Mouse (Mus musculus) MEL (cell line): ENCODE results near the gene Cblb. TPM values are rescaled to one million over a fixed set of nuclear protein-coding genes. Genes with fewer than 3 reads are reported as not detected.

Source experiments
- DNase-seq: peaks from one replicate; pipeline ENCODE4 v3.0.0; 2011; ENCODE audit warnings: low read depth, low spot score
- H3K27ac ChIP-seq: 2 replicates; pipeline ENCODE4 v1.5.1; 2012; ENCODE audit warnings: low read depth, mild to moderate bottlenecking, control low read depth, low read length, moderate library complexity; ENCODE audit not compliant: control insufficient read depth
- H3K27me3 ChIP-seq, 2 experiments: fragments of 150-350 bp in 1 of 2; sonication (generic) in 1 of 2; 2 replicates each; pipeline ENCODE4 v1.6.1; 2012; ENCODE audit warnings: low read length in 2 of 2, mild to moderate bottlenecking in 2 of 2, improper control_type of control experiment in 1 of 2, moderate library complexity in 1 of 2; ENCODE audit not compliant: insufficient read depth in 2 of 2, control insufficient read depth in 1 of 2
- H3K36me3 ChIP-seq, 2 experiments: 2 replicates each; pipeline ENCODE4 v1.6.1; 2012 to 2014; ENCODE audit warnings: low read length in 2 of 2, improper control_type of control experiment in 1 of 2, inconsistent platforms in 1 of 2, mild to moderate bottlenecking in 1 of 2; ENCODE audit not compliant: insufficient read depth in 2 of 2, control insufficient read depth in 1 of 2
- H3K4me1 ChIP-seq, 2 experiments: fragments of 150-350 bp in 1 of 2; sonication (generic) in 1 of 2; 2 replicates each; pipeline ENCODE4 v1.6.1; 2012; ENCODE audit warnings: low read length in 2 of 2, improper control_type of control experiment in 1 of 2, mild to moderate bottlenecking in 1 of 2; ENCODE audit not compliant: insufficient read depth in 2 of 2, control insufficient read depth in 1 of 2
- H3K4me3 ChIP-seq, 2 experiments: fragments of 150-350 bp in 1 of 2; sonication (generic) in 1 of 2; 2 replicates each; pipeline ENCODE4 v1.5.1; 2012; ENCODE audit warnings: low read depth in 2 of 2, low read length in 2 of 2, mild to moderate bottlenecking in 2 of 2, moderate library complexity in 2 of 2, control low read depth in 1 of 2, improper control_type of control experiment in 1 of 2; ENCODE audit not compliant: control insufficient read depth in 1 of 2, insufficient read depth in 1 of 2
- H3K79me2 ChIP-seq: 2 replicates; pipeline ENCODE4 v1.6.1; 2012; ENCODE audit warnings: mild to moderate bottlenecking, low read length, moderate library complexity; ENCODE audit not compliant: control insufficient read depth, poor library complexity, insufficient read depth
- H3K9ac ChIP-seq: 2 replicates; pipeline ENCODE4 v1.6.1; 2012; ENCODE audit warnings: low read depth, mild to moderate bottlenecking, control low read depth, low read length, moderate library complexity; ENCODE audit not compliant: control insufficient read depth, poor library complexity, severe bottlenecking
- H3K9me3 ChIP-seq: fragments of 150-350 bp; sonication (generic); replicated peaks from 2 replicates; pipeline ENCODE4 v1.6.1; 2012; ENCODE audit warnings: mild to moderate bottlenecking, low read length, improper control_type of control experiment, moderate library complexity; ENCODE audit not compliant: insufficient read depth
- CHD1 ChIP-seq: IDR thresholded peaks from 2 replicates; pipeline ENCODE4 v1.6.1; 2012; ENCODE audit warnings: low read depth, mild to moderate bottlenecking, inconsistent platforms, low read length, improper control_type of control experiment
- CHD2 ChIP-seq: IDR thresholded peaks from 2 replicates; pipeline ENCODE4 v1.6.1; 2011; ENCODE audit warnings: low read length, improper control_type of control experiment
- CTCF ChIP-seq, 3 experiments: IDR thresholded peaks in 2 of 3; conservative IDR thresholded peaks in 1 of 3; 2 replicates each; pipeline ENCODE4 v1.5.1; 2011 to 2012; ENCODE audit warnings: low read length in 3 of 3, low read depth in 2 of 3, mild to moderate bottlenecking in 2 of 3, improper control_type of control experiment in 1 of 3, inconsistent platforms in 1 of 3, mixed read lengths in 1 of 3, moderate library complexity in 1 of 3; ENCODE audit not compliant: control insufficient read depth in 1 of 3, insufficient read depth in 1 of 3, poor library complexity in 1 of 3, severe bottlenecking in 1 of 3
- ELF1 ChIP-seq: IDR thresholded peaks from 2 replicates; pipeline ENCODE4 v1.6.1; 2014; ENCODE audit warnings: low read depth, mild to moderate bottlenecking, inconsistent platforms, low read length, improper control_type of control experiment, moderate library complexity
- EP300 ChIP-seq, 2 experiments: IDR thresholded peaks; 2 replicates each; pipeline ENCODE4 v1.6.1; 2011; ENCODE audit warnings: improper control_type of control experiment in 2 of 2, low read length in 2 of 2, low read depth in 1 of 2, mild to moderate bottlenecking in 1 of 2
- ETS1 ChIP-seq: IDR thresholded peaks from 2 replicates; pipeline ENCODE4 v1.6.1; 2012; ENCODE audit warnings: low read depth, mild to moderate bottlenecking, inconsistent platforms, low read length, improper control_type of control experiment, moderate library complexity
- GABPA ChIP-seq: IDR thresholded peaks from 2 replicates; pipeline ENCODE4 v1.6.1; 2012; ENCODE audit warnings: low read depth, mild to moderate bottlenecking, inconsistent platforms, low read length, improper control_type of control experiment, moderate library complexity
- GATA1 ChIP-seq: IDR thresholded peaks from 2 replicates; pipeline ENCODE4 v1.6.1; 2011; ENCODE audit warnings: low read depth, low read length, improper control_type of control experiment
- HCFC1 ChIP-seq: IDR thresholded peaks from 2 replicates; pipeline ENCODE4 v1.6.1; 2012; ENCODE audit warnings: low read depth, mild to moderate bottlenecking, inconsistent platforms, low read length, improper control_type of control experiment, moderate library complexity
- MAX ChIP-seq: IDR thresholded peaks from 2 replicates; pipeline ENCODE4 v1.6.1; 2011; ENCODE audit warnings: low read length, improper control_type of control experiment
- MAZ ChIP-seq: IDR thresholded peaks from 2 replicates; pipeline ENCODE4 v1.6.1; 2012; ENCODE audit warnings: low read depth, mild to moderate bottlenecking, inconsistent platforms, low read length, improper control_type of control experiment
- MXI1 ChIP-seq: IDR thresholded peaks from 2 replicates; pipeline ENCODE4 v1.6.1; 2011; ENCODE audit warnings: mild to moderate bottlenecking, low read depth, low read length, improper control_type of control experiment
- MYC ChIP-seq: IDR thresholded peaks from 2 replicates; pipeline ENCODE4 v1.6.1; 2011; ENCODE audit warnings: low read depth, mild to moderate bottlenecking, low read length, improper control_type of control experiment, moderate library complexity
- NELFE ChIP-seq: IDR thresholded peaks from 2 replicates; pipeline ENCODE4 v1.6.1; 2011; ENCODE audit warnings: low read depth, low read length, improper control_type of control experiment
- POLR2AphosphoS2 ChIP-seq: IDR thresholded peaks from 2 replicates; pipeline ENCODE4 v1.6.1; 2011; ENCODE audit warnings: low read length, improper control_type of control experiment
- RAD21 ChIP-seq: IDR thresholded peaks from 2 replicates; pipeline ENCODE4 v1.6.1; 2011; ENCODE audit warnings: mild to moderate bottlenecking, low read depth, low read length, improper control_type of control experiment
- TAL1 ChIP-seq: IDR thresholded peaks from 2 replicates; pipeline ENCODE4 v1.6.1; 2012; ENCODE audit warnings: mild to moderate bottlenecking, inconsistent platforms, low read length, moderate library complexity, mixed read lengths
- UBTF ChIP-seq: IDR thresholded peaks from 2 replicates; pipeline ENCODE4 v1.6.1; 2012; ENCODE audit warnings: low read depth, mild to moderate bottlenecking, inconsistent platforms, low read length, improper control_type of control experiment, moderate library complexity, borderline replicate concordance; ENCODE audit not compliant: insufficient read depth
- USF1 ChIP-seq: IDR thresholded peaks from 2 replicates; pipeline ENCODE4 v1.6.1; 2014; ENCODE audit warnings: low read depth, mild to moderate bottlenecking, inconsistent platforms, low read length, improper control_type of control experiment, moderate library complexity
- USF2 ChIP-seq, 2 experiments: IDR thresholded peaks; 2 replicates each; pipeline ENCODE4 v1.6.1; 2011 to 2012; ENCODE audit warnings: improper control_type of control experiment in 2 of 2, low read length in 2 of 2, borderline replicate concordance in 1 of 2, inconsistent platforms in 1 of 2, low read depth in 1 of 2, mild to moderate bottlenecking in 1 of 2; ENCODE audit not compliant: insufficient read depth in 1 of 2
- ZMIZ1 ChIP-seq: IDR thresholded peaks from 2 replicates; pipeline ENCODE4 v1.6.1; 2012; ENCODE audit warnings: low read depth, mild to moderate bottlenecking, inconsistent platforms, low read length, improper control_type of control experiment, moderate library complexity
- ZNF384 ChIP-seq: IDR thresholded peaks from 2 replicates; pipeline ENCODE4 v1.6.1; 2012; ENCODE audit warnings: low read depth, mild to moderate bottlenecking, inconsistent platforms, low read length, improper control_type of control experiment
- polyA plus RNA-seq, 2 experiments: library from polyadenylated mRNA; stranded (reverse) in 1 of 2; unstranded in 1 of 2; fragments of >175 nt in 1 of 2; fragments of >200 nt in 1 of 2; gene quantifications; 2 replicates each; pipeline versions ENCODE4 v1.2.1 to v1.2.4; 2012; ENCODE audit warnings: low replicate concordance in 2 of 2, low read depth in 1 of 2; ENCODE audit not compliant: insufficient read length in 2 of 2, insufficient read depth in 1 of 2, missing spikeins in 1 of 2
- total RNA-seq: library from RNA; depleted of rRNA; stranded (reverse); fragments of 300-350 nt; gene quantifications from 2 replicates; pipeline ENCODE4 v1.2.3, GENCODE M21; 2012

Cblb gene
- total and polyA plus RNA-seq, 3 experiments, result 1.5 to 5.7 TPM; not detected in 1

DNA sequence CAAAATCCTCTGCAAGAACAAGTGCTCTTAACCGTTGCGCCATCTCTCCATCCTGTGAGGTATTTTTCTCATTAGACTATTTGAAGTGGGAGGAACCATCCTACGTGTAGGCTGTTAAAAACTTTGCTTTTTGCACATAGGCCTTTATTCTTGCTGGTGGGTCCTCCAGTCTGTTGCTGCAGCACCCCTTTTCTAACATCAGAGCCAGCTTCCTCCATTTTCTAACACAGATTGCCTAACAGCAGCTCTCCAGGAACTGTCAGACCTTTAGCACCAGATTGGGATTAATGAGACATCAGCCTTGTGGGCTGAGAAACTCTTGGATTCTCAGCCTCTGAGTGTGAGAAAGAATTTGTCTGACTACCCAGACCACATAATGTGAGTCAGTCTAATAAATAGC lies 2.0 kb upstream of the Cblb start:
- Histone ChIP-seq H3K9ac (no peak overlapping the region), H3K36me3 (peaks cover 0 to 8% of the 10 kb centered on the region in 2 experiments; a peak in 2 of 4 replicates), H3K4me1 (peaks cover 0 to 3% of the 10 kb centered on the region in 2 experiments; a peak in 1 of 4 replicates), H3K27ac (no peak overlapping the region)
- TF ChIP-seq USF2 (IDR thresholded peaks at IDR 0.05; ENCODE audit: borderline replicate concordance in 1 of 2, insufficient read depth in 1 of 2, low read depth in 1 of 2, low read length in 2 of 2) (no peak), EP300 (IDR thresholded peaks at IDR 0.05; ENCODE audit: low read depth in 1 of 2, low read length in 2 of 2) (no peak), CTCF (IDR thresholded peaks at IDR 0.05 in 2 of 3, conservative IDR thresholded peaks at IDR 0.05 in 1 of 3; ENCODE audit: control insufficient read depth in 1 of 3, insufficient read depth in 1 of 3, low read depth in 2 of 3, low read length in 3 of 3, poor library complexity in 1 of 3, severe bottlenecking in 1 of 3) (no peak), NELFE (no peak), GATA1 (no peak), GABPA (no peak), TAL1 (no peak), ZMIZ1 (no peak), MAZ (no peak)
- TF ChIP-seq, all 39 proteins: peak for 0
- Histone ChIP-seq H3K27me3 (no peaks in the 10 kb centered on the region), H3K9me3 (no peaks in the 10 kb centered on the region), H3K4me3 (no peak overlapping the region), H3K79me2 (peaks cover 3% of the 10 kb centered on the region; the same call in 1 of the 2 replicates)
- DNase-seq, result no peak

DNA sequence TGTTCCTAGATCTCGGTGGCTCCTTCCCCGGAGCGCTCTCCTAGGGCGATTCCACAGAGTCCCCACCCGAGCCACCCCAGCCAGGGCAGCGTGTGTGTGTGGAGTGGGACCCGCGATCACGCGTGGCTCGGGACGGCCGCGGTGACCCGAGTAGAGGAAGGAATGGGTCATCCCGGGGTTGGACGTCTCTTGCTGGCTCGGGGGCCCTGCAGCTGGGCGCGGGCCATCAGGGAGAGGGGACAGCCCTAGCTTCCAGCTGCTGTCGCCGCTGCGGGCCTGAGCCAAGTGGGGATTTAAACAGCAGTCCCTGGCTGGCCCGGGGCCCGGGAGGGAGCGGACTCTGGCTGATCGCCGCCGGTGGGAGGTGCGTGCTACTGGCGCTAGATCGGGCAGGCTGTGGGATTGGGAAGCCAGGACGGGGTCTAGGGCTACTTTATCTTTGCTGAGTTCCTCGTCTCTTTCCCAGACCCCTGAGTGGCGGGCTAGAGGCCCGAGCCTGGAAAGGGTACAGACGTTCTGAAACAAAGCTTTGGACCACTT lies 757 bp downstream of the Cblb start:
- Histone ChIP-seq H3K79me2 (peaks cover 3% of the 10 kb centered on the region; the same call in 1 of the 2 replicates), H3K9me3 (no peaks in the 10 kb centered on the region), H3K4me1 (peaks cover 0 to 3% of the 10 kb centered on the region in 2 experiments; a peak in 1 of 4 replicates), H3K27me3 (no peaks in the 10 kb centered on the region), H3K4me3 (peak overlapping the region; percentile 82 to 84), H3K27ac (no peak overlapping the region), H3K9ac (peak overlapping the region; percentile 78), H3K36me3 (peaks cover 0 to 8% of the 10 kb centered on the region in 2 experiments; a peak in 2 of 4 replicates)
- DNase-seq, result peak; percentile 81
- 0 out of 4 replicates have a peak, but pooled peaks of 1 of the 2 experiments have one; percentile 13 for TF ChIP-seq EP300 (IDR thresholded peaks at IDR 0.05; ENCODE audit: low read depth in 1 of 2, low read length in 2 of 2)
- TF ChIP-seq ETS1, result no peak
- TF ChIP-seq, all 39 proteins: peak for 1

DNA sequence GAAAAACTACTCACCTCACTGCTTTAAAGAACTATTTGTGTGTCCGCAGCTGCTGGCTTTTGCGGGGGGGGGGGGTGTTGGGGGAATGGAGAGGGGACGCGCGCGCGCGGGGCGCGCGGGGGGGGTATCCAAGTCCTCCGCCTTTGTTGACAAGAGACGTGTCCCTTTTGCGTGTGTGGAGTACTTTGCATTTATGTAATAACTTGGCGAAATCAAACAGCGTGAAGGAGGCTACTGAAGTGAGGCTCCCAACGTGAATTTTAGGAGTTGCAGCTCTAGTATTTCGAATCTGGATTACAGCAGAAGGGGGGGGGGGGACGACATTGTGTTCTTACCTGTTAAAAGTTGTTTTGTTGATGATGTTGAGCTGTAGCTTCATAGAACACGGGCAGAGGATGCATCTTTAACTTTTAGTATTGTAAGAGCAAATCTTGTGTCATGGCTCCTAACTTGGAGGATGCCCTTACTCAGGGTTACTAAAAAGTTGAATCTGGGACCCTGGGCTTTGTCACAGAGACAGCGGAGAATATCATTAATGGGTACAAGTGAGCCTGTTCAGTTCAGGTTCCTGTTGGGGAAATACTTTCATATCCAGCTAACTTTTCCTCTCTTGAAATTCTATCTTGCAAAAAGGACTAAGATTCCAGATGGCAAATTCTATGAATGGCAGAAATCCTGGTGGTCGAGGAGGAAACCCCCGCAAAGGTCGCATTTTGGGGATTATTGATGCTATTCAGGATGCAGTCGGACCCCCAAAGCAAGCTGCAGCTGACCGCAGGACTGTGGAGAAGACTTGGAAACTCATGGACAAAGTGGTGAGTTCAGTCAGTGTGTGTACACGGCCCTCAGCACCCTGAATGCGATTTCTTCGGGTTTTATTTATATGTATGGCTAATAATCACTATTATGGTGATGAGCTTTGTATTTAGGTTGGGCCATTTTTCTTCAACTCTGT lies 1.6 kb downstream of the Cblb start:
- peak overlapping the region; percentile 82 to 84 for H3K4me3 ChIP-seq
- H3K79me2 ChIP-seq, result peaks cover 3% of the 10 kb centered on the region; the same call in 1 of the 2 replicates
- H3K27me3 ChIP-seq, result no peaks in the 10 kb centered on the region
- H3K36me3 ChIP-seq, result peaks cover 0 to 8% of the 10 kb centered on the region in 2 experiments; a peak in 2 of 4 replicates
- peak overlapping the region; percentile 78 for H3K9ac ChIP-seq
- no peak for DNase-seq
- H3K4me1 ChIP-seq, result peaks cover 0 to 3% of the 10 kb centered on the region in 2 experiments; a peak in 1 of 4 replicates
- H3K9me3 ChIP-seq, result no peaks in the 10 kb centered on the region
- H3K27ac ChIP-seq, result no peak overlapping the region
- TF ChIP-seq MYC, result no peak
- TF ChIP-seq MXI1, result no peak
- no peak for TF ChIP-seq POLR2AphosphoS2
- no peak for TF ChIP-seq CHD2
- no peak for TF ChIP-seq ZNF384
- no peak for TF ChIP-seq UBTF
- TF ChIP-seq CTCF (IDR thresholded peaks at IDR 0.05 in 2 of 3, conservative IDR thresholded peaks at IDR 0.05 in 1 of 3; ENCODE audit: control insufficient read depth in 1 of 3, insufficient read depth in 1 of 3, low read depth in 2 of 3, low read length in 3 of 3, poor library complexity in 1 of 3, severe bottlenecking in 1 of 3), result no peak
- TF ChIP-seq HCFC1, result no peak
- TF ChIP-seq RAD21, result no peak
- no peak for TF ChIP-seq USF1
- no peak for TF ChIP-seq CHD1
- TF ChIP-seq MAX, result no peak
- TF ChIP-seq ELF1, result no peak
